Mouse (Mus musculus) lung, adult 2 months (tissue): ENCODE results near the gene Arf5. TPM values are rescaled to one million over a fixed set of nuclear protein-coding genes. Genes with fewer than 3 reads are reported as not detected.

Experiments used
- DNase-seq: peaks from one replicate; pipeline ENCODE4 v3.0.0; 2022
- H3K4me1 ChIP-seq: fragments of 200-500 bp; 2 replicates; pipeline ENCODE4 v1.6.1; 2011; ENCODE audit warnings: low read length; ENCODE audit not compliant: control insufficient read depth, insufficient read depth
- H3K4me3 ChIP-seq: fragments of 200-500 bp; replicated peaks from 2 replicates; pipeline ENCODE3; 2011; ENCODE audit warnings: low read depth, mild to moderate bottlenecking, control low read depth, low read length; ENCODE audit errors: extremely low read depth
- CTCF ChIP-seq: fragments of 200-500 bp; IDR thresholded peaks from 2 replicates; pipeline ENCODE4 v1.5.1; 2011; ENCODE audit warnings: mild to moderate bottlenecking, low read length, control low read depth; ENCODE audit not compliant: insufficient read depth
- POLR2A ChIP-seq: fragments of 200-500 bp; IDR thresholded peaks from 2 replicates; pipeline ENCODE4 v1.6.1; 2011; ENCODE audit warnings: low read depth, mild to moderate bottlenecking, control low read depth, low read length, borderline replicate concordance; ENCODE audit errors: extremely low read depth
- WGBS: fragments of 180-500 bp; shearing (Covaris S2); methylation state at CpG from one replicate; pipeline ENCODE4 v1.1.7; 2018; 5-methylcytosine and 5-hydroxymethylcytosine counted together
- polyA plus RNA-seq: library from polyadenylated mRNA; depleted of rRNA; stranded (reverse); fragments of >200 nt; gene quantifications from 2 replicates; pipeline ENCODE4 v1.2.3, GENCODE M21; 2012; rRNA removed

The Arf5 gene
- polyA plus RNA-seq, 1 experiment, result 390 TPM

DNA sequence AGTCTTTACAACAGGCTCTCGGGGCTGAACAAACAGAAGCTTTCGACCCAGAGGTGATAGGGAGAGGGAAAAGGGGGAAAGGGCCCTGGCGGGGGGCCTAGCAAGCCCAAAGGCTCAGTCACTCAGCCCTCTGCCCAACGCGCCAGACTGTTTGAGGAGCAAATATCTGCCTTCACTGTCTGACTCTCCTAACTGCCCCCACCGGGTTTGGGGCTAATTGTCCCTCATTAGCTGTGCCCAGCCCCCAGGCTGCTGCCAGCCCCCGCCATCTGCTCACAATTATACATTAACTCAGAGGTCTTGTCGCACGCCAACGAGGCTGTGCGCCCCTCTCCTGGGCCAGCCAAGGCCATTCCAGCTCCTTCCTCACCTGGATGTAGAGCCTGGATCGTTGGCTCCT is 27.6 kb downstream of the Arf5 start:
- H3K4me3 ChIP-seq, result no peak overlapping the region
- TF ChIP-seq CTCF (no peak), POLR2A (no peak)
- DNase-seq, result no peak
- H3K4me1 ChIP-seq, result no peaks in the 10 kb centered on the region
- WGBS, result 2% methylated on average over 12 of the region's 12 CpGs

DNA sequence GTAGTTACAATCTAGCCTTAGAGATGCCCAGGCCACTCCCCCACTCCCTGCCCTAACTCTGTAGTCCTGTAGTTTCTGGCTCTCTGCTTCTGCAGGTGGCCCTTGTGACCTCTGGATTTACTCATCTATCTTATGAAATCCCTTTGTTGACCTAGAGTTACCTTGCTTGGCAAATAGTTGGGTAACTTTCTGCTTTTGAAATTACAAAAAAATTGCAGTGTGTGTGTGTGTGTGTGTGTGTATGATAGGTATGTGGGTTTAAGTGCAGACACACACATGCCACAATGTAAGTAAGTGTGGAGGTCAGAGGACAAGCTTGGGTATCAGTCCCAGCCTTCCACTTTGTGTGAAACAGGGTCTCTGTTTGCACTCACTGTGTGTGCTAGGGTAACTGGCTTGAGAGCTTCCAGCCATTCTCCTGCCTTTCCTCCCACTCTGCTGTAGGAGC is 35.9 kb downstream of the Arf5 start:
- no peak for DNase-seq
- Histone ChIP-seq H3K4me1 (no peaks in the 10 kb centered on the region), H3K4me3 (no peak overlapping the region)
- TF ChIP-seq POLR2A (no peak), CTCF (no peak)

DNA sequence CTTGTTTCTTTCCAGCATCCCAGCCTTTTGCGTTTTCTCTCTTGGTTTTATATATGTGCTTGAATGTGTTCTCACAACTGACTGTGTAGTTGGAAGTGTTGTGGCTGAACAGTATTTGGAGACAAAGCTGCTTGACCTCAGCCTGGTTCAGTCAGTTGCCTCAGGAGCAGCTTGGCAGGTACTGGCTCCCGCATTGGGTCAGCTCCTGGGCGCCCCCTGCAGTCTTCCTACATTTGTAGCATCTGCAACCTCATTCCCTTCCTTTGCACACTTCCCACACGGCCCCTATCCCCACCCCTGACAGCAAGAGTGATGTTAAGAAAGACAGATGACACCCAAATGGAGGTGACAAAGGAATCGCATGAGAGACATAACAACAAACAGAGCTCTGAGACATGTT is 37.2 kb downstream of the Arf5 start:
- H3K4me3 ChIP-seq, result no peak overlapping the region
- TF ChIP-seq POLR2A, result no peak
- peak; percentile 65 for TF ChIP-seq CTCF
- H3K4me1 ChIP-seq, result no peaks in the 10 kb centered on the region
- WGBS, result 2% methylated on average over 5 of the region's 5 CpGs
- peak; percentile 75 for DNase-seq

DNA sequence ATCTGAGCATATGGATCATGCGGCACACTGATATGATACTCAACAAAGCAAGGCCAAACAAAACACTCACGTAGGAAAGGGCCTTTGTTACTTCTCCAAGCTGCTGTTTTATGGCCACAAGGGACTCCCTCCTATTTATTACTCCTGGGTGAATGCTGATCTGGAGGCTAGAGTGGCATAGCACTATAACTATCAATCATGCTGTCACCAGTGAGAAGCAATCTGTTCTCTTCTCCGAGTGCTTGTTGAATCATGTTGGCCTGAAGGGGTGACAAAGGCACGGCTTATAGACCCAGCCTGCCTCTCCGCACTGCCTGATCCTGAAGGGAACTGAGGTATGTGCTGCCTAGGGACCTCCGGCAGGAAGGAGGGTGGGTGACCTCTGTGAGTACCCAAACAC is 41.3 kb downstream of the Arf5 start:
- H3K4me3 ChIP-seq, result no peak overlapping the region
- DNase-seq, result no peak
- H3K4me1 ChIP-seq, result no peaks in the 10 kb centered on the region
- TF ChIP-seq POLR2A (no peak), CTCF (no peak)
- 44% methylated on average over 6 of the region's 6 CpGs for WGBS

DNA sequence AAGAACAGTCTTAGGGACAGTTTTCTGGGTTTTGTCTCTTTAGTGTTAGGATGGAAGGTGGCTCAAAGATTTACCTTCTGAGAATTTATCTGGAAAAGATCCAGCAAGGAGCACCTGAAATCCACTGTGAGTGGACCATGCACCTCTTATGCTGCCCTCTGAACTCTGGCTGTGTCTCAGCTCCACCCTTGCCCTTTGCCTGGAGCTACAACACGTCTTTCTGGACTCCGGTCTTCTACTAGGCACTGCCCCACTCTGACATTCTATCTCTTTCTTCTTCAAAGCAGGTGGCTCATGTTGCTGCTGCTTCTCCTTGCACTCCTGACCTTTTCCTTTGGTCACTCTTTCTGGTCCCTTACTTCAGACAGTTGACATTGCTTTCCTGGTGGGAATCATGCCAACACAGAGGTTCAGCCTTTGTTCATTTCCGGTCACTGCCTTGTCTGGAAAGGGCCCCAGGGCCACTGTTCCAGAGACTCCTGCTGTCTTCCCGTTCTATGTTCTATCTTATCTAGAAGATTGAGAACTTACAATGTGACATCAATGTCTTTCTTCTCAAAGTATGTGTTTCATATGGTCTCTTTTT is 46.8 kb downstream of the Arf5 start:
- Histone ChIP-seq H3K4me1 (no peaks in the 10 kb centered on the region), H3K4me3 (no peak overlapping the region)
- TF ChIP-seq POLR2A (no peak), CTCF (no peak)
- WGBS, result 41% methylated on average over 4 of the region's 4 CpGs
- no peak for DNase-seq

DNA sequence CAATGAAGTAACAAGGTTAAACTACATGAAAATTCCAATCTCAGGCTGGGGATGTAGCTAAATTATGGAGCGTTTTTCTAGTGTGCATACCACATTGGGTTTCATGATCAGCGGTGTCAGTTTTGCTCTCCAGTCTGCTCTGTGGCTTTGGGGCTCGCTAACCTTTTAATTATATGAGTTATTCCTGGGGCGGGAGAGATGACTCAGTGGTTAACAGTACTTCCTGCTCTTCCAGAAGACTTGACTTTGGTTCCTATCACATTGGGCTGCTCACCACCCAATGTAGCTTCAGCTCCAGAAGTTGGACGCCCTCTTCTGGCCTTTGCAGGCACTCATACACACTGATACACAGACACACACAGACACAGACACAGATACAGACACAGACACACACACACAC is 47.3 kb downstream of the Arf5 start:
- no peaks in the 10 kb centered on the region for H3K4me1 ChIP-seq
- TF ChIP-seq CTCF, result no peak
- no peak for TF ChIP-seq POLR2A
- DNase-seq, result no peak
- no peak overlapping the region for H3K4me3 ChIP-seq
- 76% methylated on average over 5 of the region's 5 CpGs for WGBS

DNA sequence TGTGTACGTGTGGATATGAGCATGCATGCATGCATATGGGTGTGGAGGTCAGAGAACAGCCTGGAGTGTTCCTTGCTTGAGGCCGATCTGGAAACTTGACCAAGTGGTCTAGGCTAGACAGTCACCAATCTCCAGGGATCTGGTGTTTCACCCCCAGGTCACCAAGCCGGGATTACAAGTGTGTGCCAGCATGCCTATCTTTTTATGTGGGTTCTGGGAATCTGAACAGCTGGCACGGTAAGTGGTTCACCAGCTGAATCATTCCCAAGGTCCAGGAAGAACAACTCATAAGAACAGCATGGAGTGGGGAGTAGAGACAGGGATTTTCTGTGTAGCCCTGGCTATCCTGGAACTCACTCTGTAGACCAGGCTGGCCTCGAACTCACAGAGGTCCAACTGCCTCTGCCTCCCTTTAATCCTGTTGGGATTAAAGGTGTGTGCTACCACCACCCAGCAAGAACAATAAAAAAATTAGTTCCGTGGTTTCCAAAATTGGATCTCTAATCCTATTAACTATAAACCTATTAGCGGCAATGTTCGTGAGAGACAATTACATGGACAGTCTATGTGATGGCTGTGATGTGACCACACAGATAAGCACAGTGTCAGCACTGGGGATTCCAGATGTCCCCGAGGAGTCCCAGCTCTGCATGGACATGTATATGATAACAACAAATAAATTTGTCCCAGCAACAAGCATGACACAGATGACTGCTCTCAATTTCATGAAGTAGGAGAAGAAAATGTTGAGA is 48.1 kb downstream of the Arf5 start:
- no peaks in the 10 kb centered on the region for H3K4me1 ChIP-seq
- 85% methylated on average over 9 of the region's 9 CpGs for WGBS
- DNase-seq, result no peak
- no peak overlapping the region for H3K4me3 ChIP-seq
- TF ChIP-seq CTCF, result no peak
- no peak for TF ChIP-seq POLR2A

DNA sequence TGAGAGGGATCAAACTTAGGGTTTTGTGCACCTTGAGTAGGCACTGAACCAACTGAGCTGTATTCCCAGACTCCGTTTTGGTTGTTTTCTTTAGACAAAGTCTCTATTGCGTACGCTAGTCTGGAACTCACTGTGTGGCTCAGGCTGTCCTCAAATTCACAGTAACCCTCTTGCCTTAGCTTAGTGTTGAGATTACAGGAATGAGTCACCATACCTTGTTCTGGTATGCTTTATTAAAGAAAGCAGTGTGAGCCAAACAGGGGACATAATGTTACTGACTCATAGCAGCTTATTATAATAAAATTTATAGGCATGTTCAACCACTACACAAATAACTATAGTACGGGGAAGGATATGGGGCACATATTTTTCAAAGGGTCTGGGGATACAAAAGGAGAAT is 50.9 kb downstream of the Arf5 start:
- no peak for TF ChIP-seq CTCF
- no peak for TF ChIP-seq POLR2A
- 84% methylated on average over 4 of the region's 4 CpGs for WGBS
- no peaks in the 10 kb centered on the region for H3K4me1 ChIP-seq
- no peak overlapping the region for H3K4me3 ChIP-seq
- DNase-seq, result no peak

DNA sequence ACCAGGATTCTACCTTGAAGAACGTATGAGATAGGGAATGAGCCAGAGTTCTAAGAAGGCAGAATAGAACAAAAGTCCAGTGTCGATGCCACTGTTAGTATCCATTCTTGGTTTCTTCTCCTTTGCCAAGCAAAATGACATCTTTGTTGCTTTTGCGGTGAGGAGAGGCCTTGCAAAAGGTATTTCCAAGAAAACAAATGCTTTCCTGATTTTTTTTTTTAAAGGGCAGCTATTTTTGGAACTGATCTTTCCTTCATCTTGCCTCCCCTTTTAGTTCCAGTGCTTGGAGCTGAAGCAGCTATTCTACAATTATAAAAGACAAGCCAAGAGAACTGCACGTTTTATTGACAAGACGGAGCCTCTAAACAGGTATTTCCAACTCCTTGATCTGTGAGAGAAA is 51.5 kb downstream of the Arf5 start, which contains the start of gene Snd1:
Snd1 (plus strand) TSS at position 301 of the 400 bp plus-strand sequence.
- H3K4me3 ChIP-seq, result no peak within 1 kb of the TSS
- peaks cover 3% of the 10 kb centered on the region; the same call in 1 of the 2 replicates for H3K4me1 ChIP-seq
- no peak for TF ChIP-seq POLR2A
- DNase-seq, result no peak
- 76% methylated on average over 5 of the region's 5 CpGs for WGBS

Other genes starting within 250 kb of the Arf5 start
- gene Zfp800, start 25.6 kb upstream of the Arf5 start, polyA plus RNA-seq, result 3.0 and 4.4 TPM in 2 replicates
- 0.09 TPM in 1 of 2 replicates, not detected in the other for gene Fscn3, start 4.2 kb downstream of the Arf5 start, polyA plus RNA-seq
- gene Gcc1, start 4.8 kb downstream of the Arf5 start, polyA plus RNA-seq, result 8.0 and 9.3 TPM in 2 replicates
- not detected in 2 replicates for gene Pax4, start 25.8 kb downstream of the Arf5 start, polyA plus RNA-seq
- gene Snd1, start 51.6 kb downstream of the Arf5 start, polyA plus RNA-seq, result 70.7 and 88.3 TPM in 2 replicates